Mouse (Mus musculus) cerebellum, adult 18-20 months (tissue): ENCODE data around the gene Tmem255a.

Experiments used
- DNase-seq, 2 experiments: peaks; one replicate each; pipeline ENCODE4 v3.0.0; 2021

The Tmem255a gene

GRCm38 (mm10) chrX:38251851-38252571 lies at the start of gene Tmem255a:
Gene Tmem255a (minus strand): TSS chrX:38252439.
- peak in 1 of 2 experiments; percentile 10 for DNase-seq

GRCm38 (mm10) chrX:38259610-38260009 lies 7.4 kb upstream of the Tmem255a start:
- no peak for DNase-seq

- peak; percentile 9 to 17 for DNase-seq
Observed at GRCm38 (mm10) chrX:38250352-38250950, 1.8 kb downstream of the Tmem255a start.

GRCm38 (mm10) chrX:38249640-38250351 lies 2.4 kb downstream of the Tmem255a start:
- peak; percentile 16 to 28 for DNase-seq

- no peak for DNase-seq
Observed at GRCm38 (mm10) chrX:38247601-38248000, 4.6 kb downstream of the Tmem255a start.

GRCm38 (mm10) chrX:38247108-38247507 lies 5.1 kb downstream of the Tmem255a start:
- no peak for DNase-seq

- peak; percentile 6 to 24 for DNase-seq
Observed at GRCm38 (mm10) chrX:38237731-38238130, 14.5 kb downstream of the Tmem255a start.

DNA sequence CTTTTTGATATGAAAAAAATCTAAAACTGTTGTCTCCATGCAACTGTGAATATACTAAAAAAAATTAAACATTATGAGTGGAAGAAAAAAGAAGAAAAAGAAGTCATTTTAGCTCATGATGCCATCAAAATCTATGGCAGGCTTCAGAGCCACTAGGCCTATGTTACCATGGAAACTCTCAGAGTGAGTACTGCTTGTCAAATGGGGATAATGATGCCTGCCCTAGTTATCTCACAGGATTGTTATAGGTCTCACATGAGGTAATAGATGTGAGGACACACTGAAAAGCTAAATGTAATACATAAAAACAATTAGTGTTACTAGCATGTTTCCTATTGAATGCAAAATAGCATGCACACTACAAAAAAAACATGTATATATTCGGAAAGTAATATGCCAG lies 22.4 kb downstream of the Tmem255a start:
- DNase-seq, result no peak

GRCm38 (mm10) chrX:38222757-38223156 lies 29.5 kb downstream of the Tmem255a start:
- no peak for DNase-seq

GRCm38 (mm10) chrX:38217676-38217991 lies 34.6 kb downstream of the Tmem255a start:
- no peak for DNase-seq

- no peak for DNase-seq
Observed at GRCm38 (mm10) chrX:38216986-38217675, 35.1 kb downstream of the Tmem255a start.

- no peak for DNase-seq
Observed at GRCm38 (mm10) chrX:38207392-38207791, 44.8 kb downstream of the Tmem255a start.

DNA sequence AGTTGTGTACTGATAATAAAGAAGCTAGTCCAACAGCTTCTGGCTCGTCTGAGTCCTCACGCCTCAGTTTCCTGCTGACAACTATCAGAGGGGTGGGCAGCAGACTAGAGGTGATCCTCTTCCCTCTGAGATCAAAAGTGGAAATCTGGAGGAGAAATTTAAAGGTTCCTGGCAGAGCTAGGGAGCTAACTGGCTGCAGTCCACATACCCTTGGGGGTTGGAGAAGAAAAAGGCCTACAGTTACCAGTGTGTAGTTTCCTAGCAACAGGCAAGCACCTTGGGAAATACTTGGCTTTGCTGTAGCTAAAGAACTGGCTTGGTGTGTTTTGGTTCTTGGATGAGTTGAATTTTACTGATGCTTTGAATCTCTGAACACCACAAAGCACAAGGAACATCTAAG lies 50.4 kb downstream of the Tmem255a start:
- no peak for DNase-seq

DNA sequence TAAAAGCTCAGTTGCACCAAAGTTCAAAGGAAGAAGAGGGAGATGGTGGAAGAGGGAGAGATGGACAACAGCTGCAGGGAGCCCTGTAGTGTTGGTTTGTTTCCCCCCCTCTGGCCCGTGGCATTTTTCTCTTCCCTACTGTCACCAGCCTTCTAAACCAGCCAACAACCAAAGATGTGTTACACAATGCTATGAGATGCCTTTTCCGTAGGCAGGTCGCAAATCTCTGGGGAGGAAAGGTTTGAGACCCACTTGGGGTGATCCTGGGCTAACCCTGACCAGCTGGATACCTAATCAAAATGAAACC lies 61.8 kb downstream of the Tmem255a start:
- DNase-seq, result no peak

DNA sequence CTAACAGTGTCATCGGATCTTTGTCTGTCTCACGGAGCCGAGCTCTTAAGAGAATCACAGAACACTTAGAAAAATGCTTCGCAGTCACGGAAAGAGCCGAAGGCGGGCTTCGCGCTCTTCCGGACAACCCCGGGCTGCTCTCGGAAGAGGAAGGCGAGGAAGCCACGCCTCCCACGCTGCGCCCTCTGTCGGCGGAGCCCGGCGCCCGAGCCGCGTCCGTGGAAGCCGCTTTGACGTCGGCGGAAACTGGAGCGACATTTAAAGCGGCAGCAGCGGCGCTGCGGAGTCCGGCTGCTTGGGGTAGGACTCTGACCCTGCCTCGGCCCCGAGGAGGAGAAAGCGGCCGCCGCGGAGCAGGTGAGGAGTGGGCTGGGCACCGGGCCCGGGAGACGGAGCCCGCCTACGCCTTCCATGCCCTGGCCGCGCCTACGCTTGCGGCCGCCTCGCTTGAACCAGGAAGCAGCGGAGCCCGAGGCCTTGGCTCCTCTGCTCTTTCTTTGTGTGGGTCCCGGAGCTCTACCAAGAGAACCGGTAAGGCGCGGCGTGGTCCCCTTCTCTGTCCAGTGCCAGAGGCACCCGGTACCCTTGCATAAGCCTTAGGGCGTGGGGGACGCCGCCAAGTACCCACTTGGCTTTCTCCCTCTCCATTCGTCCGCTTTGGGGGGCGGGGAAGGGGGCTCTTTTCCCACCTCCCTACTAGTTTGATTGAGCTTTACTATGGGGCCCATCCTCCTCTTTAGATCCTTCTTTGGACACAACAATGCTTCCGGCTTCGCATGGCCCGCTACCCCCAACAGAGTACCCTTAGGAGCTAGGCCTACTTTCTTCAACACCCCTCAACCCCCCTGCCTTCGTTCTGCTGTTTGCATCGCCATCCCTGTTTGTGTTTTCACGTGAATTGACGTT lies 62.4 kb downstream of the Tmem255a start, which contains the start of gene Zbtb33:
TSS of gene Zbtb33 (plus strand) at position 242 of the 906 bp plus-strand sequence.
- peak; percentile 85 to 90 for DNase-seq

GRCm38 (mm10) chrX:38185520-38185919 lies 66.7 kb downstream of the Tmem255a start:
- no peak for DNase-seq

DNA sequence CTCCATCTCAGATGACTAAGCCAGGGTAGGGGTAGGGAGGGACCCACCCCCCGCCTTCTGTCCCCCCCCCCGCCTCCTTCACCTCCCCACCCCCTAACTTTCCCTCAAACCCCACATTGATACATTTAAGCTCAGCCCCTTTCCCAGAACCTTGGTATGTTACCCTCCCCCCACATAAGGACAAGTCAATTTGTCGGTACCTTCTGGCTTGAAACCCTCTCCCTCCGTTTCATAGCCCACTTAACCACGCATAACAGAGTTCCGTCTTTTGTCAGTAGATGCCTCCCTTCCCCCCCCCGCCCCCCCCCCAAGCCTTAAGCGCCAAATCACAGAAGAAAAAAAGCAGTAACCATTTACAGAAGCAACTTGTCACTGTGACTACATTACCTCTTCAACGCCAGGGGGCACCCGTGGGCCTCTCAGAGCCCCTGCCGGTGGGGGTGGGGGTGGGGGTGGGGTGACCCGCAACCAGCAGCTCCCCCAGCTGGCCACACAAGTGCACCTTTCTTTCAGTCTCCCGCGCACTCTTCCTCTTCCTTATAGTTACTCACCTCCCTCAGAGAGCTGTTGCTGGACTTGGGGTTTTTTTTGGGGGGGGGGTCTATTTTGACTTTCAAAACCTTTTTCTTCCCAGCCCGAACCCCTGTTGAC lies 70.5 kb downstream of the Tmem255a start:
- peak; percentile 37 to 49 for DNase-seq

GRCm38 (mm10) chrX:38180656-38181607 lies 71.3 kb downstream of the Tmem255a start:
- DNase-seq, result peak; percentile 15 to 20

- DNase-seq, result peak; percentile 39 to 58
Observed at GRCm38 (mm10) chrX:38179891-38180310, 72.3 kb downstream of the Tmem255a start.

DNA sequence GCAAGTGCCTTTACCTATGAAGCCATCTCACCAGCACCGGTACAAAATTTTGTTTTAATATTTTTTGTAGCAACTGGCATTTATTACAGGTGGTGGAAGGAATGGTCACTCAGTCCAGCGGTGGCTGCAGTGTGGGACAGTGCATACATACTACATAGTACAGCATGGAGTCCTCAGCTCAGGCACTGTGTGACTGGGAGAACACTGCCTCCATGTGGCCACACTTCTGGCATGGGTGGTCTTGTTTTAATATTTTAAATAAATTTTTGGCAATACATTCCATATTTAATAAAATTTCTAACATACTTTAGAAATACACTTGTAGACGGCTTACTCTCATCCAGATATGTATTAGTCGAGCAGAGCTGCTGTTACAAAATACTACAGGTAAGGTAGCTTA lies 85.6 kb downstream of the Tmem255a start:
- DNase-seq, result no peak

DNA sequence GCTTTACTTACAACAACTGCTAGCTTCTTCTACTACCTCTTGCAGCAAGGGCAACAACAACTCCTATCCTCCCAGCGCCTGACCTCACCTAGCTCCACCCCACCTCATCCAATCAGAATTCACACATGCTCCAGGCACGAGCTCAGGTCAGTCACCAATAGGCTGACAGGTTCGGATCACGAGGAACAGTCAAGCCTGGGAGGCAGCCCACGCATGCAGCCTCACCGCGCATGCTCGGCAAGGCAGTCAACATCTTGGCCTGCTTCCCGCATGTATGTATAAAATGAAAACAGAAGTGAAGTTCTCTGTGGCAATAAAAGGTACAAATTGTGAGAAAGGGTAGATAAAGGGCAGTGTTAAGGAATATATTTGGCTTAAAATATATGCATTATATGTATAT lies 86.2 kb downstream of the Tmem255a start:
- DNase-seq, result no peak
